In genomic region chr17:6422370-6422769, GRCm38 (mm10) we compare ENCODE assay signal across 6 mouse cellular contexts. TPM values are rescaled to one million over a fixed set of nuclear protein-coding genes. Genes with fewer than 3 reads are reported as not detected.
A peak's percentile ranks its signal among the peaks of the same experiment; 100 is the strongest.
DNase-seq lines count a peak whose midpoint lies in the region; ATAC-seq and TF ChIP-seq lines count a peak whose summit lies in the region.
"Not testable (repeated sequence)": the region's sequence is repeated elsewhere in the genome, so short reads cannot be mapped to it uniquely, and the experiment has no call there.

No protein-coding gene starts in this region.

- H3K4me1 ChIP-seq in forebrain, embryonic 11.5 days (replicated peaks; ENCODE audit: control insufficient read depth, insufficient read depth, low read length); hindbrain, embryonic 15.5 days (replicated peaks); kidney, embryonic 14.5 days (ENCODE audit: control insufficient read depth, insufficient read depth, low read length); lung, postnatal 0 days (ENCODE audit: insufficient read depth, low read depth, low read length); stomach, embryonic 14.5 days (ENCODE audit: control insufficient read depth, insufficient read depth, low read length): not testable (repeated sequence)

- H3K9me3 ChIP-seq in forebrain, embryonic 11.5 days (ENCODE audit: control insufficient read depth, low read length); hindbrain, embryonic 15.5 days; kidney, embryonic 14.5 days (ENCODE audit: control insufficient read depth, low read length); lung, postnatal 0 days (ENCODE audit: low read length); stomach, embryonic 14.5 days (ENCODE audit: control insufficient read depth, low read depth, low read length): not testable (repeated sequence)

- peak; percentile 49 for DNase-seq in R1 (ENCODE audit: low read depth, low spot score)
- peak; percentile 48 for DNase-seq in forebrain, embryonic 11.5 days (ENCODE audit: low spot score)
- DNase-seq in lung, postnatal 0 days (ENCODE audit: low spot score): peak; percentile 2

- WGBS in forebrain, embryonic 11.5 days: 56% methylated on average over 2 of the region's 2 CpGs
- WGBS in hindbrain, embryonic 15.5 days: 81% methylated on average over 2 of the region's 2 CpGs
- 76% methylated on average over 2 of the region's 2 CpGs for WGBS in kidney, embryonic 14.5 days
- 70% methylated on average over 2 of the region's 2 CpGs for WGBS in lung, postnatal 0 days
- WGBS in stomach, embryonic 14.5 days: 62% methylated on average over 2 of the region's 2 CpGs

- ATAC-seq in forebrain, embryonic 11.5 days (replicated peaks; ENCODE audit: low FRiP score): peak; percentile 18; the same call in 1 of the 2 replicates
- peak; percentile 20; the same call in 1 of the 2 replicates for ATAC-seq in hindbrain, embryonic 15.5 days (ENCODE audit: low FRiP score, low read depth)
- 0 out of 2 replicates have a peak, but pooled peaks have one; percentile 50 for ATAC-seq in kidney, embryonic 14.5 days (ENCODE audit: low FRiP score, low TSS enrichment)
- not testable (repeated sequence) for ATAC-seq in lung, postnatal 0 days
- peak; percentile 64 for ATAC-seq in stomach, embryonic 14.5 days (ENCODE audit: insufficient number of reproducible peaks, insufficient read depth, low FRiP score, low read depth)

- H3K9ac ChIP-seq in forebrain, embryonic 11.5 days (ENCODE audit: low read length); hindbrain, embryonic 15.5 days; kidney, embryonic 14.5 days (ENCODE audit: low read depth, low read length); lung, postnatal 0 days (replicated peaks; ENCODE audit: low read depth); stomach, embryonic 14.5 days (replicated peaks; ENCODE audit: low read depth, low read length): not testable (repeated sequence)

- H3K27ac ChIP-seq in forebrain, embryonic 11.5 days (ENCODE audit: low read depth, low read length); hindbrain, embryonic 15.5 days (replicated peaks); kidney, embryonic 14.5 days (ENCODE audit: low read depth, low read length); lung, postnatal 0 days (ENCODE audit: low read length); stomach, embryonic 14.5 days (ENCODE audit: low read length): not testable (repeated sequence)

- not testable (repeated sequence) for H3K27me3 ChIP-seq in forebrain, embryonic 11.5 days (ENCODE audit: control insufficient read depth, insufficient read depth, low read length); hindbrain, embryonic 15.5 days; kidney, embryonic 14.5 days (ENCODE audit: control insufficient read depth, insufficient read depth, low read length); lung, postnatal 0 days (replicated peaks; ENCODE audit: insufficient read depth, low read length); stomach, embryonic 14.5 days (ENCODE audit: control insufficient read depth, insufficient read depth, low read length)

- not testable (repeated sequence) for TF ChIP-seq CTCF in lung, postnatal 0 days (IDR thresholded peaks at IDR 0.05)

- not testable (repeated sequence) for H3K36me3 ChIP-seq in forebrain, embryonic 11.5 days (ENCODE audit: control insufficient read depth, insufficient read depth, low read length); hindbrain, embryonic 15.5 days; kidney, embryonic 14.5 days (ENCODE audit: control insufficient read depth, insufficient read depth, low read length); lung, postnatal 0 days (ENCODE audit: insufficient read depth, low read length); stomach, embryonic 14.5 days (ENCODE audit: control insufficient read depth, insufficient read depth, low read length)

- H3K4me2 ChIP-seq in forebrain, embryonic 11.5 days (ENCODE audit: low read depth, low read length, severe bottlenecking); hindbrain, embryonic 15.5 days; kidney, embryonic 14.5 days (replicated peaks; ENCODE audit: low read depth, low read length); lung, postnatal 0 days (replicated peaks; ENCODE audit: low read depth, low read length); stomach, embryonic 14.5 days (replicated peaks; ENCODE audit: low read depth, low read length): not testable (repeated sequence)

- H3K4me3 ChIP-seq in forebrain, embryonic 11.5 days (ENCODE audit: low read depth, low read length); hindbrain, embryonic 15.5 days; kidney, embryonic 14.5 days (ENCODE audit: low read length); lung, postnatal 0 days (ENCODE audit: low read depth, low read length); stomach, embryonic 14.5 days (ENCODE audit: low read depth, low read length): not testable (repeated sequence)

- TF ChIP-seq EP300 in lung, postnatal 0 days (IDR thresholded peaks at IDR 0.05): not testable (repeated sequence)

RNA-seq across cellular contexts. Expression of gene Dynlt1b, which starts 7.5 kb away (rescaled TPM):
- 530 and 544 TPM in 2 replicates for polyA plus RNA-seq in forebrain, embryonic 11.5 days (2014; fragmentation: Nextera tagmentation; extraction: Ambion mirVana)
- 1,039 and 1,079 TPM in 2 replicates for polyA plus RNA-seq in hindbrain, embryonic 15.5 days (2015; fragmentation: Nextera tagmentation; extraction: Ambion mirVana)
- polyA plus RNA-seq in kidney, embryonic 14.5 days (2014; fragmentation: Nextera tagmentation; extraction: Ambion mirVana): 506 and 609 TPM in 2 replicates
- polyA plus RNA-seq in lung, postnatal 0 days (2015; fragmentation: Nextera tagmentation; extraction: Ambion mirVana): 537 and 571 TPM in 2 replicates
- 610 and 627 TPM in 2 replicates for polyA plus RNA-seq in stomach, embryonic 14.5 days (2014; fragmentation: Nextera tagmentation; extraction: Ambion mirVana)
